Mouse (Mus musculus) heart, embryonic 16.5 days (tissue): ENCODE data around the gene Gpc6. TPM values are rescaled to one million over a fixed set of nuclear protein-coding genes. Genes with fewer than 3 reads are reported as not detected.

Experiments used
- ATAC-seq: fragments of 200-750 bp; cut with Nextera tagmentation; replicated peaks from 2 replicates; pipeline ENCODE4 v1.8.0; 2017; ENCODE audit warnings: moderate number of reproducible peaks; ENCODE audit not compliant: insufficient read depth, low FRiP score; ENCODE audit errors: extremely low read depth
- H3K27ac ChIP-seq: fragments of 300-500 bp; sonication (generic); 2 replicates; pipeline ENCODE4 v1.5.1; 2014; ENCODE audit warnings: mild to moderate bottlenecking, low read length, control low read depth, moderate library complexity
- H3K27me3 ChIP-seq: fragments of 300-500 bp; sonication (generic); 2 replicates; pipeline ENCODE4 v1.6.1; 2014; ENCODE audit warnings: low read length, mixed read lengths; ENCODE audit not compliant: control insufficient read depth, insufficient read depth
- H3K36me3 ChIP-seq: fragments of 300-500 bp; sonication (generic); 2 replicates; pipeline ENCODE4 v1.6.1; 2014; ENCODE audit not compliant: control insufficient read depth, insufficient read depth
- H3K4me1 ChIP-seq: fragments of 300-500 bp; sonication (generic); 2 replicates; pipeline ENCODE4 v1.6.1; 2014; ENCODE audit warnings: low read length, mixed read lengths; ENCODE audit not compliant: control insufficient read depth, insufficient read depth
- H3K4me2 ChIP-seq: fragments of 300-500 bp; sonication (generic); 2 replicates; pipeline ENCODE4 v1.6.1; 2014; ENCODE audit warnings: low read depth, mild to moderate bottlenecking, control low read depth, low read length
- H3K4me3 ChIP-seq: fragments of 300-500 bp; sonication (generic); 2 replicates; pipeline ENCODE4 v1.5.1; 2014; ENCODE audit warnings: mild to moderate bottlenecking, control low read depth, low read length
- H3K9ac ChIP-seq: fragments of 300-500 bp; sonication (generic); 2 replicates; pipeline ENCODE4 v1.6.1; 2014; ENCODE audit warnings: low read length, control low read depth
- H3K9me3 ChIP-seq: fragments of 300-500 bp; sonication (generic); replicated peaks from 2 replicates; pipeline ENCODE4 v1.6.1; 2016; ENCODE audit warnings: low read length; ENCODE audit not compliant: control insufficient read depth
- WGBS: fragments of 180-500 bp; shearing (Covaris S2); extraction: QIAGEN DNeasy Blood & Tissue Kit; methylation state at CpG from one replicate; pipeline ENCODE4 v1.1.7; 2014; 5-methylcytosine and 5-hydroxymethylcytosine counted together
- polyA plus RNA-seq: library from polyadenylated mRNA; unstranded; fragments of >200 nt; fragmentation: Nextera tagmentation; extraction: Ambion mirVana; gene quantifications from 2 replicates; pipeline ENCODE4 v1.2.1, GENCODE M21; 2015

The Gpc6 gene
- polyA plus RNA-seq, 1 experiment from 2014 or later: 15.8 TPM

DNA sequence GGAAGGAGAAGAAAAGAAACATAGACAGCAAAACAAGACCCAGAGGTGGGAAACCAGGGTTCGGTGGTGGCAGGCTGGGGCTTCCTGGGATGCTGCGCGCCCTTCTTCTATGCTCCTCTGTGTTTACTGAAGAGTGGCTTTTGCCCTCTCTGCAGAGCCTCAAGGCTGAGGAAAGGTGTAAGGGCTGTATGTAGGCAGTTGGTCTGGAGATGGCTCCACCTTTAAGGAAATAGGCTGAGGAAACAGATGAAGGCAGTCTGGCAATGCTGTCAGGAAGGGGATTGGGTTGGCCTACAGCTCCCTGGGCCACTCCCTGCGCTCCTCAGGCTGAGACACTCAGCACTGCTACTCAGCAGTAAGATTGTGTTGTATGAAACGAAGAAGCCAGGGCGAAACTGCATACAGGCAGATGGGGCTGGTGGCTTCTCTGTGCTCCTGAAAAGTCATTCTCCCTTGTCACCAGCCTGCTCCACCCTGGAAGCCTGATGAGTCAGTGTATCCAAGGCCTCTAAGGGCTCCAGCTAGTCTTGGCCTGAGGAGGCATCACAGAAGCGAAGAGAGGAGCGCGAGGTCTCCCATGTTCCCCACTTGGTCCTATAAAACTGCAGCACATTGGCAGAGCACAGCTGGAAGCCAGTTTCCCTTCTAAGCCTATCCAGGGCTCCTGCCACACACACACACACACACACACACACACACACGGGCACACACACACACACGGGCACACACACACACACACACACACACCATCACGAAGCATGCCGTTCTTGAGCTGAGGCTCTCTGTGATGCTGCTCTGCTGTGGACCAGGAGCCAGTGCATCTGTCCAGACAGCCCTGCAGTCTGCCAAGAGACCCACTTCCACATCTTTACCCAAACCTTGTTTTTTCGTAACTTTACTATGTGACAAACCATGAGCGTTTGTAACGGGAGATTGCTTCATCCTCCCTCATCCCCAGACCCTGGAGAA is 1006.0 kb downstream of the Gpc6 start:
- Histone ChIP-seq H3K36me3 (no peaks in the 10 kb centered on the region), H3K9me3 (no peaks in the 10 kb centered on the region), H3K27ac (peak overlapping the region; percentile 8; the same call in 1 of the 2 replicates), H3K27me3 (peaks cover 19% of the 10 kb centered on the region), H3K4me3 (no peak overlapping the region), H3K4me2 (no peak overlapping the region), H3K9ac (no peak overlapping the region), H3K4me1 (peaks cover 3% of the 10 kb centered on the region)
- WGBS: 72% methylated on average over 14 of the region's 16 CpGs
- peak; percentile 69; the same call in 1 of the 2 replicates for ATAC-seq

DNA sequence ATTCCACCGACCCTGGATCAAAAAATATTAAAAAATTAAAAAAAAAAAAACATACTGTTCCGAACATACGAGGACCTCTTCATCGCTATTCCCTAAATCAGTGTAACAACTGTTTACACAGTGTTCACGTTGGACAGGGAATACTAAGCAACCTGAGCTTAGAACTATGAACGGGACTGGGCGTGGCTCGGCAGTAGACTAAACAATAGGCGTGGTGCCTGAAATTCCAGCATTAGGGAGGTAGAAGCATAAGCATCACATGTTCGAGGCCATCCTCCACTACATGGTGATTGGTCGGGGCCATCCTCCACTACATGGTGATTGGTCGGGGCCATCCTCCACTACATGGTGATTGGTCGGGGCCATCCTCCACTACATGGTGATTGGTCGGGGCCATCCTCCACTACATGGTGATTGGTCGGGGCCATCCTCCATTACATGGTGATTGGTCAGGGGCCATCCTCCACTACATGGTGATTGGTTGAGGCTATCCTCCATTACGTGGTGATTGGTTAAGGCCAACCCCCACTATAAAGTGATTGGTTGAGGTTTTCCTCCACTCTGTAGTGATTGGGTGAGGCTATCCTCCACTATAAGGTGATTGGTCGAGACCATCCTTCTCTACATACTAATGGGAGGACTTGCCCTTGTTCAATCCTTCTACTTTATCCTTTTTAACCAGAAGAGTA is 1007.2 kb downstream of the Gpc6 start:
- ATAC-seq: no peak
- no peaks in the 10 kb centered on the region for H3K9me3 ChIP-seq
- H3K36me3 ChIP-seq: no peaks in the 10 kb centered on the region
- WGBS: 95% methylated on average over 17 of the region's 17 CpGs
- peaks cover 3% of the 10 kb centered on the region for H3K4me1 ChIP-seq
- no peak overlapping the region for H3K4me3 ChIP-seq
- H3K4me2 ChIP-seq: no peak overlapping the region
- H3K9ac ChIP-seq: no peak overlapping the region
- H3K27ac ChIP-seq: no peak overlapping the region
- H3K27me3 ChIP-seq: peaks cover 24% of the 10 kb centered on the region

DNA sequence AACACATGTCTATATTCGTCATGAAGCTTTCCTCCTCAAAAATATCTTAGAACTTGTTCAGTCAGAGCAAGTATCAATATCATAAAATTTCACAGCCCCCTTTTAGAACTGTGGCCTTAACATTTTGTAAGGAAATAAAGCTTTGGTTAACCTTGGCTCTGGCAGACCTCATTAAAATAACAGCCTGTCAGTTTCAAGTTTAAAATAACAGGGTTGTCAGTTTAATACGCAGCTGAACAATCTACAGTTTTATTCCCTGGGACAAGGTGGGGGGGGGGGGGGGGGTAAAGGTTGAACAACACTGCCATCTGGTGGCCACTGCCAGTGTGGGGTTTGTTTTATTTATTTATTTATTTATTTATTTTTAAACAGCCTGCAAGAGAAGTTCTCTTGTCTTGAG is 1013.4 kb downstream of the Gpc6 start:
- Histone ChIP-seq H3K36me3 (no peaks in the 10 kb centered on the region), H3K4me1 (no peaks in the 10 kb centered on the region), H3K4me2 (no peak overlapping the region), H3K27ac (no peak overlapping the region), H3K4me3 (no peak overlapping the region), H3K9ac (no peak overlapping the region), H3K9me3 (no peaks in the 10 kb centered on the region), H3K27me3 (peaks cover 49% of the 10 kb centered on the region)
- 18% methylated on average over 2 of the region's 2 CpGs for WGBS
- no peak for ATAC-seq

DNA sequence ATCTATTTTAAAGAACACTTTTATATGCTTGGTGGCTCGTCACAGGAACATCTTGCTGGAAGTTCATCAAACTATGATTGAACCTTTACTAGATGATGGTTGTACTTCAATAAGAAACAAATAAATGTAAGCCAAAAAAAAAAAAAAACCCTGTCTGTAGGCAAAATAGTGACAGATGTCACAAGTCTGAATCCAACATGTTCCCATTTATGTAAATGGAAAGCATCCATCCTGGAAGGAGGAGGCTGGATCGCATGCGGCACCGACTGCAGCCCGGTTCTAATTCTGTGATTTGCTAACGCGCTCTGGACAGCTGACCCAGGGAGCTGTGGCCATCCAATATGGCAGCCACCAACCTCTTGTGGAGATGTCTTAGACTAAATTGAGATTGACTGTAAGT is 1014.4 kb downstream of the Gpc6 start:
- 89% methylated on average over 7 of the region's 7 CpGs for WGBS
- no peak overlapping the region for H3K4me2 ChIP-seq
- no peak for ATAC-seq
- H3K4me3 ChIP-seq: no peak overlapping the region
- no peak overlapping the region for H3K27ac ChIP-seq
- H3K27me3 ChIP-seq: peaks cover 50% of the 10 kb centered on the region
- no peak overlapping the region for H3K9ac ChIP-seq
- no peaks in the 10 kb centered on the region for H3K9me3 ChIP-seq
- H3K4me1 ChIP-seq: no peaks in the 10 kb centered on the region
- no peaks in the 10 kb centered on the region for H3K36me3 ChIP-seq

DNA sequence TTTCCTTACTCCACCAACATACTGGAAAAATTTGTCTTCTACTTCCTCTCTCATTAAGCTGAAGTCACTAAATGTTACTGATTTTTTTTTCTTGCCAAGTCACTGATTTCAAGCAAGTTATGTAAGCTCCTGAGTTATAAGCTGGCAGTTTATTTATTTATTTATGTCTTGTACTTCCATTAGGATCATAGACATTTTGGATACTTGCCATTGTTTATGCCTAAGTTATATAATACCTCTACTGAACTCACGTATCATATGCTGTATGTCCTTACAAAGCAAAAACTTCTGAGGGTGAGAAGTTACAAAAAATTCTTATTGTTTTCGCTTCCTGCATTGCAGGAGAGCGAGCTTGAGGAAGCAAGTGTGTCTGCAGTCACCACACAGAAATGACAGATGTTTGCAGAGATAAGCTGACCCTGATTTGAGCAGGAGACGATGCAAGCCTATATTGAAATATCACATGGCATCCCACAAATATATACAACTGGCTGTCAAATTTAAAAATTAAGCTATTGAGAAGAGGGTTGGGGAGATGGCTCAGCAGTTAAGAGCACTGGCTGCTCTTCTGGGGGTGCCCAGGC is 1020.9 kb downstream of the Gpc6 start:
- Histone ChIP-seq H3K4me1 (0 out of 2 replicates have a peak, but pooled peaks cover 2% of the 10 kb centered on the region), H3K4me3 (no peak overlapping the region), H3K27ac (no peak overlapping the region), H3K4me2 (no peak overlapping the region), H3K36me3 (no peaks in the 10 kb centered on the region), H3K9me3 (peaks cover 19% of the 10 kb centered on the region), H3K9ac (no peak overlapping the region), H3K27me3 (peaks cover 81% of the 10 kb centered on the region)
- 0 out of 2 replicates have a peak, but pooled peaks have one; percentile 32 for ATAC-seq
- WGBS: 64% methylated on average over 4 of the region's 4 CpGs

DNA sequence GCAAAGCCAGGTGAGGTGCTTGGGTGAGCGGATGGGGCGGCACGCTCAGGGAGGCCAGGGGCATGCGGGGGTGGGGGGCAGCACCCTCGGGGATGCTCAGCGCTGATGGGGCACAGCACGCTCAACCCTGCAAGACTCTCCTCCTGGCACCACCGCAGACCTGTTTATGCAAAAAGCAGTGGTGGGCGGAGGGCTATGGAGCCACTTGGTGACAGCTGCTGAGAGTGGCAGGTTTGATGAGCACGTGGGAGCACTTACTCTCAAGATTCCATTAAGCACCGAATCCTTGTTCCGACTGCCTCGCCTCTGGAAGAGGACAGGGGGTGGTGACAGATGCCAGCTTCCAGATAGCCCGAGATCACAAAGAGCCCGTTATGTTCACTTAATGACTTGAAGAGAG is 1026.2 kb downstream of the Gpc6 start:
- H3K27ac ChIP-seq: no peak overlapping the region
- H3K9ac ChIP-seq: no peak overlapping the region
- H3K4me3 ChIP-seq: 0 out of 2 replicates have a peak overlapping the region, but pooled peaks have one; percentile 2
- peak overlapping the region; percentile 39 for H3K4me2 ChIP-seq
- 31% methylated on average over 15 of the region's 15 CpGs for WGBS
- peaks cover 19% of the 10 kb centered on the region for H3K9me3 ChIP-seq
- peak; percentile 55; the same call in 1 of the 2 replicates for ATAC-seq
- no peaks in the 10 kb centered on the region for H3K36me3 ChIP-seq
- H3K27me3 ChIP-seq: peaks cover 79% of the 10 kb centered on the region
- 0 out of 2 replicates have a peak, but pooled peaks cover 6% of the 10 kb centered on the region for H3K4me1 ChIP-seq

DNA sequence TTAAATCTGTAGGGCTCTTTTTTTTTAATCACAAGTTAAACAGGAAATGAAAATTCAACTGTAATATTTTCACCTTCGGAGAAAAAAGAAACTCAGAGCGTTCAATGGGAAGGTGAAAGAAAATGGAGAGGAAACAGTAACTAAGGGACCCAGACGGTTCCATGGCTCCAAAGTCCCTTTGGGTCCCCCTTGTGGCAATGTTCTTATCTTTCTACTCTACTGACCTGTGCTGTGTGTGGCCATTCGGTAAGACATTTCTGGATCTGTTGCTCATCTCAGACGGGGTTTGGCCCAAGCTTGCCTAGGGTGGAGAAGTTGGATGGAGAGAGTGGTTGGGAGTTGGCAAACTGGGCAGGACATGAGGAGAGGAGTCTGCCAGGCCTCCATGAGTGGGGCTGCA is 1026.6 kb downstream of the Gpc6 start:
- H3K4me2 ChIP-seq: peak overlapping the region; percentile 39
- WGBS: 22% methylated on average over 5 of the region's 5 CpGs
- no peak overlapping the region for H3K27ac ChIP-seq
- no peaks in the 10 kb centered on the region for H3K36me3 ChIP-seq
- H3K4me3 ChIP-seq: no peak overlapping the region
- H3K27me3 ChIP-seq: peaks cover 79% of the 10 kb centered on the region
- H3K4me1 ChIP-seq: 0 out of 2 replicates have a peak, but pooled peaks cover 6% of the 10 kb centered on the region
- H3K9ac ChIP-seq: no peak overlapping the region
- H3K9me3 ChIP-seq: peaks cover 14% of the 10 kb centered on the region
- ATAC-seq: no peak

DNA sequence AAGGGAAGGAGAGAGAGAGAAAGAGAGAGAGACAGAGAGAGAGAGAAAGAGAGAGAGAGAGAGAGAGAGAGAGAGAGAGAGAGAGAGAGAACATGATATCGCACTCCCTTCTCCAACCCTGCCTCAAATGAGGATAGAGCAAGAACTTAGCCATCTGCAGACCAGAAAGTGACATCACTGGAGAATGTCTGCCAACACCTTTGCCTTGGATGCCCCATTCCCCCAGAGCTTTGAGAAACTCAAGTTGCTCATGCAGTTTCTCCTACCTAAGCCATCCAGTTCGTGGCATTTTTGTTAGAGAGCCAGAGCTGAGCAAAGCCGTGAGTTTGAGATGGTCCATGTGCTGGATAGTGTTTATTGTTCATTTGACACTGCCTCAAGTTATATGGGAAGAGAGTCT is 1030.9 kb downstream of the Gpc6 start:
- Histone ChIP-seq H3K9me3 (no peaks in the 10 kb centered on the region), H3K27ac (no peak overlapping the region), H3K36me3 (no peaks in the 10 kb centered on the region), H3K4me2 (no peak overlapping the region), H3K4me1 (0 out of 2 replicates have a peak, but pooled peaks cover 3% of the 10 kb centered on the region), H3K4me3 (no peak overlapping the region), H3K9ac (no peak overlapping the region), H3K27me3 (peaks cover 85% of the 10 kb centered on the region)
- 44% methylated on average over 3 of the region's 3 CpGs for WGBS
- ATAC-seq: no peak
